Mouse (Mus musculus): Measurements from ENCODE around the gene Tmem214.

Gene Tmem214

GRCm38 (mm10) chr5:30867712-30868111, at the start of gene Tmem214:
Gene Tmem214 (plus strand): TSS chr5:30868012.
- DNase-seq (ENCODE audit: low spot score in 2 of 2) = no peak

- DNase-seq (ENCODE audit: low spot score in 2 of 2) = no peak
Observed at GRCm38 (mm10) chr5:30818758-30819309, 49.0 kb upstream of the Tmem214 start.

- DNase-seq (ENCODE audit: low spot score in 2 of 2) = no peak
Observed at GRCm38 (mm10) chr5:30822689-30823088, 45.1 kb upstream of the Tmem214 start.

GRCm38 (mm10) chr5:30823091-30823490, 44.7 kb upstream of the Tmem214 start:
- DNase-seq (ENCODE audit: low spot score in 2 of 2) = no peak

- no peak for DNase-seq (ENCODE audit: low spot score in 2 of 2)
Observed at GRCm38 (mm10) chr5:30824124-30824988, 43.5 kb upstream of the Tmem214 start.

- DNase-seq (ENCODE audit: low spot score in 2 of 2) = no peak
Observed at GRCm38 (mm10) chr5:30825166-30825565, 42.6 kb upstream of the Tmem214 start.

GRCm38 (mm10) chr5:30825821-30826220, 42.0 kb upstream of the Tmem214 start:
- DNase-seq (ENCODE audit: low spot score in 2 of 2) = no peak

- DNase-seq (ENCODE audit: low spot score in 2 of 2) = no peak
Observed at GRCm38 (mm10) chr5:30833416-30833815, 34.4 kb upstream of the Tmem214 start.

- no peak for DNase-seq (ENCODE audit: low spot score in 2 of 2)
Observed at GRCm38 (mm10) chr5:30839731-30840130, 28.1 kb upstream of the Tmem214 start.

GRCm38 (mm10) chr5:30841896-30842295, 25.9 kb upstream of the Tmem214 start:
- no peak for DNase-seq (ENCODE audit: low spot score in 2 of 2)

- no peak for DNase-seq (ENCODE audit: low spot score in 2 of 2)
Observed at GRCm38 (mm10) chr5:30849891-30850555, 17.8 kb upstream of the Tmem214 start.

- DNase-seq (ENCODE audit: low spot score in 2 of 2) = no peak
Observed at GRCm38 (mm10) chr5:30850556-30850925, 17.3 kb upstream of the Tmem214 start.

GRCm38 (mm10) chr5:30853522-30853921, 14.3 kb upstream of the Tmem214 start:
- DNase-seq (ENCODE audit: low spot score in 2 of 2) = no peak

- DNase-seq (ENCODE audit: low spot score in 2 of 2) = no peak
Observed at GRCm38 (mm10) chr5:30855674-30856073, 12.1 kb upstream of the Tmem214 start.

- DNase-seq (ENCODE audit: low spot score in 2 of 2) = no peak
Observed at GRCm38 (mm10) chr5:30856124-30856523, 11.7 kb upstream of the Tmem214 start.

- peak; percentile 24 to 42 for DNase-seq (ENCODE audit: low spot score in 2 of 2)
Observed at GRCm38 (mm10) chr5:30863852-30864251, 4.0 kb upstream of the Tmem214 start.

- DNase-seq (ENCODE audit: low spot score in 2 of 2) = no peak
Observed at GRCm38 (mm10) chr5:30864322-30864721, 3.5 kb upstream of the Tmem214 start.

- DNase-seq (ENCODE audit: low spot score in 2 of 2) = peak; percentile 56 to 66
Observed at GRCm38 (mm10) chr5:30866871-30867270, 941 bp upstream of the Tmem214 start.

GRCm38 (mm10) chr5:30868981-30869380, 1.2 kb downstream of the Tmem214 start:
- DNase-seq (ENCODE audit: low spot score in 2 of 2) = no peak

GRCm38 (mm10) chr5:30869405-30870130, 1.8 kb downstream of the Tmem214 start:
- peak; percentile 92 for DNase-seq (ENCODE audit: low spot score in 2 of 2)

GRCm38 (mm10) chr5:30870131-30870406, 2.3 kb downstream of the Tmem214 start:
- DNase-seq (ENCODE audit: low spot score in 2 of 2) = no peak

GRCm38 (mm10) chr5:30872574-30872973, 4.8 kb downstream of the Tmem214 start:
- no peak for DNase-seq (ENCODE audit: low spot score in 2 of 2)

All from spleen, postnatal 36 days (tissue).